Mouse (Mus musculus) embryonic fibroblast, embryonic 13.5 days (primary cell): ENCODE data around the gene Itk.

ENCODE experiments used
- CTCF ChIP-seq: IDR thresholded peaks from 2 replicates; pipeline ENCODE4 v1.5.1; 2011; ENCODE audit warnings: mild to moderate bottlenecking, control low read depth, low read length, moderate library complexity, borderline replicate concordance; ENCODE audit not compliant: insufficient read depth
- POLR2A ChIP-seq: IDR thresholded peaks from 2 replicates; pipeline ENCODE4 v1.6.1; 2011; ENCODE audit warnings: low read depth, mild to moderate bottlenecking, control low read depth, low read length, moderate library complexity

- TF ChIP-seq CTCF (no peak), POLR2A (no peak)
These were observed 40.8 kb upstream of the Itk start for GRCm38 (mm10) chr11:46430123-46430522.
